Mouse (Mus musculus): ENCODE measurements around the gene Gsc2.

DNA sequence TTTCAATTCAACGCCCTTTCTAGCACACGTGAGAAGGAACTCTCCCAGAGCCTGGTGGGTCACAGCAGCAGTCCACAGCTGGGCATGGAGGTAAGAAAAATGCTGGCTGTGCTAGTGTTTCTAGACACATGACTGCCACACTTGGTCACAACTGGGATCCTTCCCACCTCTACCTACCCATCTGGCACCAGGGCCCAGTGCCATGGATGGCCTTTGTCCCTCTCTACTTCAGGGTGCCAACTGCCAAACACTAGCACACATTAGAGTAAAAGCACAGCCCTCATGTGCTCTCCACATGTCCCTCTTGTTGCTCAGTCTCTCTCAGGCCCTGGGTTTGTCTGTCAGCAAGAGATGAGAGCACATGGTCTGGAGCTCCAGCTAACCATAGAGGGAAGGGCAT is 14.8 kb upstream of the Gsc2 start:
- TF ChIP-seq CTCF (IDR thresholded peaks at IDR 0.05; ENCODE audit: borderline replicate concordance, control insufficient read depth, extremely low read depth, insufficient read depth, low read length, poor library complexity) (no peak), POLR2A (IDR thresholded peaks at IDR 0.05; ENCODE audit: control insufficient read depth, extremely low read depth, insufficient read depth, low read length, poor library complexity) (no peak)

All from thymus, adult 2 months (tissue).